In the genomic region with DNA sequence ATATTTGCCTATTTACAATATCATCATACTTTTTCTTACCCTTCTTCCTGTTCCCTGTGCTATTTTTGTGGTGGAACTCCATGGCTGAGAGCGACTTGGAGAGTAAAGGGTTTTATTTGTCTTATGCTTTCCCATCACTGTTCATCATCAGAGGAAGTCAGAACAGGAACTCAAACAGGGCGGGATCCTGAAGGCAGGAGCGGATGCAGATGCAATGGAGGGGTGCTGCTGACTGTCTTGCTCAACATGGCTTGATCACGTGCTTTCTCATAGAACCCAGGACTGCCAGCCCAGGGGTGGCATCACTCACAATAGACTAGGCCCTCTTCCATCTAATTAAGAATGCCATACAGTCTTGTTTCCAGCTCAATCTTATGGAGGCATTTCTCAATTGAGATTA, we compare ENCODE assay signal across 33 mouse cellular contexts. TPM values are rescaled to one million over a fixed set of nuclear protein-coding genes. Genes with fewer than 3 reads are reported as not detected.
"Had no signal": no experiment of that assay in that cellular context is flagged by ENCODE, and none has a peak within 500 bp of the region (broad histone marks: within the 10 kb centered on the region; RNA-seq: fewer than 3 reads in every experiment).

No protein-coding gene starts in this region.

- H3K27me3 ChIP-seq: heart, embryonic 13.5 days; heart, embryonic 15.5 days; hindbrain, embryonic 13.5 days; hindbrain, embryonic 15.5 days; limb, embryonic 12.5 days; liver, embryonic 13.5 days had no signal

- H3K9ac ChIP-seq: heart, embryonic 13.5 days; heart, embryonic 15.5 days; hindbrain, embryonic 13.5 days; hindbrain, embryonic 15.5 days; limb, embryonic 12.5 days; liver, embryonic 13.5 days had no signal

- H3K4me3 ChIP-seq: gastrocnemius, adult 2 months; heart, embryonic 13.5 days; heart, embryonic 15.5 days; hindbrain, embryonic 13.5 days; hindbrain, embryonic 15.5 days; layer of hippocampus, adult 2 months; left cerebral cortex, adult 2 months; limb, embryonic 10.5 days; limb, embryonic 12.5 days; liver, embryonic 13.5 days had no signal

- H3K27ac ChIP-seq: gastrocnemius, adult 2 months; heart, embryonic 13.5 days; heart, embryonic 15.5 days; hindbrain, embryonic 13.5 days; hindbrain, embryonic 15.5 days; hindbrain, postnatal 0 days; layer of hippocampus, adult 2 months; left cerebral cortex, adult 2 months; limb, embryonic 10.5 days; limb, embryonic 12.5 days; liver, embryonic 13.5 days had no signal

- ATAC-seq: hindbrain, postnatal 0 days; intestine, embryonic 16.5 days had no signal

- H3K4me1 ChIP-seq: heart, embryonic 13.5 days; heart, embryonic 15.5 days; hindbrain, embryonic 13.5 days; hindbrain, embryonic 15.5 days; limb, embryonic 10.5 days; limb, embryonic 12.5 days; liver, embryonic 13.5 days had no signal

- H3K36me3 ChIP-seq: heart, embryonic 13.5 days; heart, embryonic 15.5 days; hindbrain, embryonic 13.5 days; hindbrain, embryonic 15.5 days; limb, embryonic 10.5 days; limb, embryonic 12.5 days; liver, embryonic 13.5 days had no signal

- DNase-seq: gastrocnemius, adult 2 months; gastrocnemius, postnatal 10 days; gastrocnemius, postnatal 25 days; heart, adult 18-20 months; heart, postnatal 14 days; heart, postnatal 36 days; kidney, adult 11 months; kidney, adult 8-10 months; kidney, postnatal 10 days; kidney, postnatal 25 days; kidney, postnatal 4 days; liver, embryonic 13.5 days had no signal

RNA-seq across cellular contexts. Expression of a gene that starts 24.1 kb away (rescaled TPM):
- total RNA-seq: left cerebral cortex, postnatal 14 days had no signal
- polyA plus RNA-seq: hindbrain, embryonic 11.5 days; hindbrain, postnatal 0 days; limb, embryonic 12.5 days had no signal

RNA-seq across cellular contexts. Expression of a gene that starts 34.4 kb away (rescaled TPM):
- total RNA-seq: hematopoietic stem cell, adult 5-6 weeks; hindbrain, postnatal 0 days; layer of hippocampus, adult 2 months; layer of hippocampus, postnatal 10 days; layer of hippocampus, postnatal 25 days; left cerebral cortex, adult 2 months; left cerebral cortex, postnatal 14 days; left cerebral cortex, postnatal 36 days had no signal
- polyA plus RNA-seq: frontal cortex, adult 2 months; heart, embryonic 11.5 days; heart, embryonic 13.5 days; heart, embryonic 15.5 days; heart, postnatal 0 days; hindbrain, embryonic 11.5 days; hindbrain, embryonic 13.5 days; hindbrain, postnatal 0 days; limb, embryonic 10.5 days; limb, embryonic 12.5 days; limb, embryonic 14.5 days; liver, embryonic 11.5 days; liver, embryonic 13.5 days had no signal
